Mouse (Mus musculus) intestine, embryonic 15.5 days (tissue): ENCODE data around the gene Rnaset2a. TPM values are rescaled to one million over a fixed set of nuclear protein-coding genes. Genes with fewer than 3 reads are reported as not detected.
"Not testable (repeated sequence)": the region's sequence is repeated elsewhere in the genome, so short reads cannot be mapped to it uniquely, and the experiment has no call there.

Source experiments
- ATAC-seq: fragments of 200-750 bp; cut with Nextera tagmentation; 2 replicates; pipeline ENCODE4 v1.8.0; 2017; ENCODE audit warnings: moderate TSS enrichment, moderate library complexity
- H3K27ac ChIP-seq: fragments of 300-500 bp; sonication (generic); 2 replicates; pipeline ENCODE4 v1.5.1; 2015; ENCODE audit warnings: mild to moderate bottlenecking, inconsistent platforms
- H3K27me3 ChIP-seq: fragments of 300-500 bp; sonication (generic); replicated peaks from 2 replicates; pipeline ENCODE4 v1.6.1; 2015; ENCODE audit warnings: inconsistent platforms
- H3K36me3 ChIP-seq: fragments of 300-500 bp; sonication (generic); 2 replicates; pipeline ENCODE4 v1.6.1; 2015; ENCODE audit warnings: inconsistent platforms
- H3K4me1 ChIP-seq: fragments of 300-500 bp; sonication (generic); replicated peaks from 2 replicates; pipeline ENCODE4 v1.6.1; 2015; ENCODE audit warnings: inconsistent platforms
- H3K4me2 ChIP-seq: fragments of 300-500 bp; sonication (generic); replicated peaks from 2 replicates; pipeline ENCODE4 v1.6.1; 2015; ENCODE audit warnings: mild to moderate bottlenecking, inconsistent platforms
- H3K4me3 ChIP-seq: fragments of 300-500 bp; sonication (generic); replicated peaks from 2 replicates; pipeline ENCODE4 v1.5.1; 2015; ENCODE audit warnings: inconsistent platforms
- H3K9ac ChIP-seq: fragments of 300-500 bp; sonication (generic); 2 replicates; pipeline ENCODE4 v1.6.1; 2015; ENCODE audit warnings: inconsistent platforms
- H3K9me3 ChIP-seq: fragments of 300-500 bp; sonication (generic); 2 replicates; pipeline ENCODE4 v1.6.1; 2016; ENCODE audit warnings: inconsistent platforms
- WGBS: fragments of 180-500 bp; shearing (Covaris S2); methylation state at CpG from one replicate; pipeline ENCODE4 v1.1.7; 2015; 5-methylcytosine and 5-hydroxymethylcytosine counted together
- polyA plus RNA-seq: library from polyadenylated mRNA; unstranded; fragments of >200 nt; fragmentation: Nextera tagmentation; extraction: Ambion mirVana; gene quantifications from 2 replicates; pipeline ENCODE4 v1.2.1, GENCODE M21; 2015

Gene Rnaset2a
- polyA plus RNA-seq, 1 experiment from 2014 or later, result 31.1 TPM

GRCm38 (mm10) chr17:8165608-8165945, 17.7 kb upstream of the Rnaset2a start:
- not testable (repeated sequence) for H3K4me1 ChIP-seq, ATAC-seq, H3K27ac ChIP-seq, H3K36me3 ChIP-seq, H3K9me3 ChIP-seq, H3K27me3 ChIP-seq
- 0% methylated on average over 37 of the region's 42 CpGs for WGBS
- Histone ChIP-seq H3K9ac (peak overlapping the region; percentile 48; the same call in 1 of the 2 replicates), H3K4me2 (peak overlapping the region; percentile 41; the same call in 1 of the 2 replicates), H3K4me3 (peak overlapping the region; percentile 52)

GRCm38 (mm10) chr17:8164701-8165607, 17.1 kb upstream of the Rnaset2a start, which contains the start of gene Fgfr1op:
Fgfr1op (plus strand) TSS chr17:8165501.
- peak within 1 kb of the TSS; percentile 48; the same call in 1 of the 2 replicates for H3K9ac ChIP-seq
- not testable (repeated sequence) for H3K27ac ChIP-seq, H3K27me3 ChIP-seq, H3K36me3 ChIP-seq, H3K9me3 ChIP-seq, H3K4me1 ChIP-seq
- peak within 1 kb of the TSS; percentile 52 for H3K4me3 ChIP-seq
- peak within 1 kb of the TSS; percentile 49 for H3K4me2 ChIP-seq
- ATAC-seq, result peak; percentile 97
- WGBS, result 1% methylated on average over 17 of the region's 55 CpGs

- H3K9ac ChIP-seq, H3K4me1 ChIP-seq, H3K9me3 ChIP-seq, H3K27ac ChIP-seq, H3K27me3 ChIP-seq, H3K4me2 ChIP-seq, ATAC-seq, H3K4me3 ChIP-seq, H3K36me3 ChIP-seq: not testable (repeated sequence)
- 35% methylated on average over 3 of the region's 3 CpGs for WGBS
Measured at GRCm38 (mm10) chr17:8160969-8161368, 13.1 kb upstream of the Rnaset2a start.

GRCm38 (mm10) chr17:8158627-8159026, 10.7 kb upstream of the Rnaset2a start:
- not testable (repeated sequence) for H3K4me2 ChIP-seq, H3K27me3 ChIP-seq, H3K4me1 ChIP-seq, H3K36me3 ChIP-seq, H3K4me3 ChIP-seq, H3K9ac ChIP-seq, H3K27ac ChIP-seq, H3K9me3 ChIP-seq
- 0 out of 2 replicates have a peak, but pooled peaks have one; percentile 23 for ATAC-seq
- no CpG with 5 or more reads among the region's 1 CpGs for WGBS

- WGBS, result 83% methylated on average over 1 of the region's 8 CpGs
- H3K9ac ChIP-seq, ATAC-seq, H3K9me3 ChIP-seq, H3K4me3 ChIP-seq, H3K27ac ChIP-seq, H3K36me3 ChIP-seq, H3K4me2 ChIP-seq, H3K4me1 ChIP-seq, H3K27me3 ChIP-seq: not testable (repeated sequence)
Measured at GRCm38 (mm10) chr17:8155982-8156381, 8.1 kb upstream of the Rnaset2a start.

- 81% methylated on average over 7 of the region's 7 CpGs for WGBS
- not testable (repeated sequence) for H3K27ac ChIP-seq, H3K4me3 ChIP-seq, H3K36me3 ChIP-seq, H3K9ac ChIP-seq, ATAC-seq, H3K4me2 ChIP-seq, H3K4me1 ChIP-seq, H3K9me3 ChIP-seq, H3K27me3 ChIP-seq
Measured at GRCm38 (mm10) chr17:8155010-8155409, 7.1 kb upstream of the Rnaset2a start.

GRCm38 (mm10) chr17:8146931-8147330, 966 bp downstream of the Rnaset2a start:
- peak; percentile 13 for ATAC-seq
- Histone ChIP-seq H3K4me2 (peak overlapping the region; percentile 49), H3K9ac (peak overlapping the region; percentile 54; the same call in 1 of the 2 replicates), H3K4me3 (peak overlapping the region; percentile 54)
- not testable (repeated sequence) for H3K27ac ChIP-seq, H3K9me3 ChIP-seq, H3K4me1 ChIP-seq, H3K27me3 ChIP-seq, H3K36me3 ChIP-seq
- 10% methylated on average over 5 of the region's 5 CpGs for WGBS

- WGBS, result 56% methylated on average over 11 of the region's 14 CpGs
- H3K4me1 ChIP-seq, H3K9ac ChIP-seq, ATAC-seq, H3K27me3 ChIP-seq, H3K4me2 ChIP-seq, H3K27ac ChIP-seq, H3K36me3 ChIP-seq, H3K4me3 ChIP-seq, H3K9me3 ChIP-seq: not testable (repeated sequence)
Measured at GRCm38 (mm10) chr17:8143802-8144673, 3.9 kb downstream of the Rnaset2a start.

- H3K36me3 ChIP-seq, H3K9me3 ChIP-seq, H3K27ac ChIP-seq, H3K4me3 ChIP-seq, H3K4me2 ChIP-seq, H3K9ac ChIP-seq, H3K27me3 ChIP-seq, H3K4me1 ChIP-seq, ATAC-seq: not testable (repeated sequence)
- 92% methylated on average over 3 of the region's 3 CpGs for WGBS
Measured at GRCm38 (mm10) chr17:8140210-8140609, 7.7 kb downstream of the Rnaset2a start.

- not testable (repeated sequence) for ATAC-seq, H3K9me3 ChIP-seq, H3K4me3 ChIP-seq, H3K4me2 ChIP-seq, H3K27ac ChIP-seq, H3K9ac ChIP-seq, H3K4me1 ChIP-seq, H3K36me3 ChIP-seq, H3K27me3 ChIP-seq
- 98% methylated on average over 5 of the region's 5 CpGs for WGBS
Measured at GRCm38 (mm10) chr17:8138116-8138515, 9.8 kb downstream of the Rnaset2a start.

- no CpG with 5 or more reads among the region's 6 CpGs for WGBS
- not testable (repeated sequence) for H3K27me3 ChIP-seq
Measured at GRCm38 (mm10) chr17:8130849-8131248, 17.0 kb downstream of the Rnaset2a start.

GRCm38 (mm10) chr17:8129578-8129977, 18.3 kb downstream of the Rnaset2a start:
- not testable (repeated sequence) for H3K27me3 ChIP-seq, H3K9me3 ChIP-seq, H3K36me3 ChIP-seq, H3K4me3 ChIP-seq, H3K9ac ChIP-seq, H3K4me1 ChIP-seq, H3K4me2 ChIP-seq, H3K27ac ChIP-seq
- ATAC-seq, result peak; percentile 69; the same call in 1 of the 2 replicates
- WGBS, result 75% methylated on average over 9 of the region's 9 CpGs

More at GRCm38 (mm10) chr17:8130849-8131248, 17.0 kb downstream of the Rnaset2a start:
- H3K4me1 ChIP-seq, H3K36me3 ChIP-seq, H3K4me3 ChIP-seq, ATAC-seq, H3K27ac ChIP-seq, H3K9ac ChIP-seq, H3K4me2 ChIP-seq, H3K9me3 ChIP-seq: not testable (repeated sequence)
